Mouse (Mus musculus): ENCODE data around the gene B3glct. TPM values are rescaled to one million over a fixed set of nuclear protein-coding genes. Genes with fewer than 3 reads are reported as not detected.

B3glct gene
- polyA plus RNA-seq, 1 experiment from 2014 or later: 14.9 TPM

DNA sequence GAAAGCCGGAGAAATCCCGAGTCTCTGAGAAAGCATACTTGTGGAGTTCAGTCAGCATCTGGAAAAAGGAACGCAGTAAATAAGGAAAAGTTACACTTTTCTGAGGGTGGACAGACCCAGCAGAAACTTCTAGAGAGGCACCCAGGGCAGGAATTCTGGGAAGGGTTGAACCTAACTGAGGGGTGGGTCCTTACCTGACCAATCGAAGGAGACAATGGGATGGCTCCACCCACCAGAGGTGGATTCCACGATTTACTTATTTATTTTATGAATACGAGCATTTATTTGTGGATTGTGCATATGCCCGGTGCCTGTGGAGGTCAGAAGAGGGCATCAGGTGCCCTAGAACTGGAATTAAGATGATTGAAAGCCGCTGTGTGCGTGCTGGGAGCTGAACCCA, 64.3 kb downstream of the B3glct start:
- ATAC-seq (replicated peaks; ENCODE audit: insufficient number of reproducible peaks, low FRiP score, low TSS enrichment): no peak
- Histone ChIP-seq H3K27ac (ENCODE audit: low read depth, low read length) (no peak overlapping the region), H3K4me2 (no peak overlapping the region), H3K36me3 (ENCODE audit: control insufficient read depth, insufficient read depth, low read length) (peaks cover 3% of the 10 kb centered on the region; the same call in 1 of the 2 replicates), H3K4me3 (ENCODE audit: low read depth, low read length) (no peak overlapping the region), H3K9ac (ENCODE audit: low read depth, low read length) (no peak overlapping the region), H3K9me3 (replicated peaks; ENCODE audit: control insufficient read depth, low read length) (no peaks in the 10 kb centered on the region; the same call in 1 of the 2 replicates), H3K27me3 (ENCODE audit: control insufficient read depth, insufficient read depth, low read length) (no peaks in the 10 kb centered on the region), H3K4me1 (ENCODE audit: control insufficient read depth, insufficient read depth, low read length) (no peaks in the 10 kb centered on the region)
- 94% methylated on average over 9 of the region's 9 CpGs for WGBS (ENCODE audit: insufficient replicate concordance)

DNA sequence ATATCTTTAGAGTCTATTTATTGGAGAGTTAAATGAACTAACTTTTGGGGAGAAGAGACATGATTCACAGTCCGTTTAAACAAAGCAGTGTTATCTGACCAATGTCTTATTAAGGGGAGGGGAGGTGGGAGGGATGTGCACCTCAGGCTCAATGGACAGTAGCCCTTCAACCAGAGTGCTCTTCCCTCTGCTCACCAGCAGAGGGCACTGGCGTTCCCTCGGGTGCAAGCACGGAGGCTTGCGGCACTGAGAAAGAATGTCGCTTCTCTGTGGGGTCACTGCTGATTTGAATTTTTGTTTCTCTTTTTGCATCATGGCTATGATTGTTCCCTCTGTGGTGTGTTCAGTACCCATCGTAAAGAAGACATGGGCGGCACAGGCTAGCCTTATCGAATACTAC, 67.0 kb downstream of the B3glct start:
- no peak overlapping the region for H3K9ac ChIP-seq (ENCODE audit: low read depth, low read length)
- no peak overlapping the region for H3K4me2 ChIP-seq
- no peak overlapping the region for H3K4me3 ChIP-seq (ENCODE audit: low read depth, low read length)
- H3K27ac ChIP-seq (ENCODE audit: low read depth, low read length): no peak overlapping the region
- no peaks in the 10 kb centered on the region for H3K4me1 ChIP-seq (ENCODE audit: control insufficient read depth, insufficient read depth, low read length)
- H3K36me3 ChIP-seq (ENCODE audit: control insufficient read depth, insufficient read depth, low read length): peaks cover 2% of the 10 kb centered on the region; the same call in 1 of the 2 replicates
- no peak for ATAC-seq (replicated peaks; ENCODE audit: insufficient number of reproducible peaks, low FRiP score, low TSS enrichment)
- H3K27me3 ChIP-seq (ENCODE audit: control insufficient read depth, insufficient read depth, low read length): no peaks in the 10 kb centered on the region
- WGBS (ENCODE audit: insufficient replicate concordance): 83% methylated on average over 9 of the region's 9 CpGs
- H3K9me3 ChIP-seq (replicated peaks; ENCODE audit: control insufficient read depth, low read length): no peaks in the 10 kb centered on the region; the same call in 1 of the 2 replicates

DNA sequence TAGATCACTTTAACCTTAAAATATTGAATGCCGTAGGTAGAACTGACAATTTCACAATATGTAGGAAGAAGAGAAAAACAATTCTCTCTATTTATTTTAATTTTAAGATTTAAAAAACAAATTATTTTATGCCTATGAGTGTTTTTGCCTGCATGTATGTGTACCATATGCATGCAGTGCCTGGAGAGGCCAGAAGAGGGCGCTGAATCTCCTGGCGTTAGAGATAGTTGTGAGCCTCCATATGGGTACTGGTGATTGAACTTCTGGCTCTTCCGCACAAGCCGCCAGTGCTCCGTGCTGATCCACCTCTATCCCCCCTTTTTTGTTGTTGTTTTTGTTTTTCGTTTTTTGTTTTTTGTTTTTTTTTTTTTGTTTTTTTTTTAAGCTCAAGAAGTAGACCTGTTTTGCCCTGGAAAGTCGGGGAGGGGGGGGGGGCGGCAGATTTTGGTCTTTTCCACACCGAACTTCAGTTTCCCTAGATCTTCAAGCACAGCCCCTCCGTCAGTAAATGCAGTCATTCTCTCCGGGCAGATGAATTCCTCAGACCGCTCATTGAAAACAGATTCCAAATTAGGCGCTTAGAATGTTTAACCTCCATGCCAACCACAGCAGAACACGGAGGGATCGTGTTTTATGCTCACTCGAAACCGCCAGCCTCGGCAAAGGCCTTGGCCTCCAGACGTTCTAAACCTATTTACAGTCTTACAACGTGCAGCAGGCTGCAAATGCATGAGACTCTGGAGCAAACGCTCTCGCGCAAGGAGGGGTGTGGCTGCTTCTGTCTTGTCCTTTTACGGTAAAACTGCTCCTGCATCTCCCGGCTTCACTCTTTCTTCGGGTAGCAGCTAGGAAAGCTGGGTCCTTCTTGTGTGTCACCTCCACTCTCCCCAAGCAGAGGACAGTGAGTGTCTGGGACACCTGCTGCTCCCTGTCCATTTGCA, 70.9 kb downstream of the B3glct start:
- no peak overlapping the region for H3K9ac ChIP-seq (ENCODE audit: low read depth, low read length)
- WGBS (ENCODE audit: insufficient replicate concordance): 81% methylated on average over 27 of the region's 27 CpGs
- H3K27me3 ChIP-seq (ENCODE audit: control insufficient read depth, insufficient read depth, low read length): no peaks in the 10 kb centered on the region
- no peak overlapping the region for H3K27ac ChIP-seq (ENCODE audit: low read depth, low read length)
- no peak overlapping the region for H3K4me3 ChIP-seq (ENCODE audit: low read depth, low read length)
- no peaks in the 10 kb centered on the region for H3K4me1 ChIP-seq (ENCODE audit: control insufficient read depth, insufficient read depth, low read length)
- ATAC-seq (replicated peaks; ENCODE audit: insufficient number of reproducible peaks, low FRiP score, low TSS enrichment): no peak
- H3K36me3 ChIP-seq (ENCODE audit: control insufficient read depth, insufficient read depth, low read length): peaks cover 2% of the 10 kb centered on the region; the same call in 1 of the 2 replicates
- no peak overlapping the region for H3K4me2 ChIP-seq
- no peaks in the 10 kb centered on the region for H3K9me3 ChIP-seq (replicated peaks; ENCODE audit: control insufficient read depth, low read length)

DNA sequence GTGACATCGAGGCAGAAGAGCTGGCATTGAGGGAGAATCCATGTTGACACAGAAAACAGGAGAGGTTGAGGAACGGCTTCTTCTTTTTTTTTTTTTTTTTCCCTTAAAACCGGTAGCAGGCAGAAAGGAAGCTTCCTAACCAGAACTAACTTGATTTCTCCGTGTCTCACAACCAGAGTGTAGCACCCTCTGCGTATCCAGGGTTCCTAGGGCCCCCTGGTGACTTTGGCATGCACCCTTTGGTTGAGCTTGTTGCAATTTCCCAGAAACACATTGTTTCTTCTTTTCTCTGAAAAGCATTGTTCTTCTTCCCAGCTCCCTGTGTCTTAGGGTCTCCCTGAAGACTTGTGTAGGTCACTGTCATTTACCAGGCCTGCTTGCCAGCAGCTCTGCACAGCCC, 73.8 kb downstream of the B3glct start:
- WGBS (ENCODE audit: insufficient replicate concordance): 79% methylated on average over 5 of the region's 5 CpGs
- Histone ChIP-seq H3K9me3 (replicated peaks; ENCODE audit: control insufficient read depth, low read length) (no peaks in the 10 kb centered on the region), H3K4me3 (ENCODE audit: low read depth, low read length) (no peak overlapping the region), H3K9ac (ENCODE audit: low read depth, low read length) (no peak overlapping the region), H3K27me3 (ENCODE audit: control insufficient read depth, insufficient read depth, low read length) (no peaks in the 10 kb centered on the region), H3K4me1 (ENCODE audit: control insufficient read depth, insufficient read depth, low read length) (peaks cover 3% of the 10 kb centered on the region; the same call in 1 of the 2 replicates), H3K4me2 (no peak overlapping the region), H3K36me3 (ENCODE audit: control insufficient read depth, insufficient read depth, low read length) (peaks cover 2% of the 10 kb centered on the region; the same call in 1 of the 2 replicates), H3K27ac (ENCODE audit: low read depth, low read length) (no peak overlapping the region)
- ATAC-seq (replicated peaks; ENCODE audit: insufficient number of reproducible peaks, low FRiP score, low TSS enrichment): no peak

DNA sequence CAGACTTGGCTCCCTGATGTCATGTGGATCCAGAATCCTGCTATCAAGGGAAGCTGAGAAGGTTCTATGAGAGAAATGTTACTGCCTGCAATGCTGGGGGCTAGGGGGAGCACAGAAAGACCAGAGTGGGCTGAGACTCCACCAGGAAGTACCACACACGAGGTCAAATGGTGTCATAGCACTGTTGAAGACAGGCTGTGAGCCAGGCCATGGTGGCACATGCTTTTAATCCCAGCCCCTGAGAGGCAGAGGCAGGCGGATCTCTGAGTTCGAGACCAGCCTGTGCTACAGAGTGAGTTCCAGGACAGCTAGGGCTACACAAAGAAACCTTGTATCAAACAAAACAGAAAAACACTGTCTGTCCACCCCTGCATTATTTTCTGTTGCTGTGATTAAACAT, 75.0 kb downstream of the B3glct start:
- 84% methylated on average over 3 of the region's 3 CpGs for WGBS (ENCODE audit: insufficient replicate concordance)
- no peaks in the 10 kb centered on the region for H3K36me3 ChIP-seq (ENCODE audit: control insufficient read depth, insufficient read depth, low read length)
- peaks cover 3% of the 10 kb centered on the region; the same call in 1 of the 2 replicates for H3K4me1 ChIP-seq (ENCODE audit: control insufficient read depth, insufficient read depth, low read length)
- H3K4me2 ChIP-seq: no peak overlapping the region
- no peak overlapping the region for H3K27ac ChIP-seq (ENCODE audit: low read depth, low read length)
- no peaks in the 10 kb centered on the region for H3K27me3 ChIP-seq (ENCODE audit: control insufficient read depth, insufficient read depth, low read length)
- H3K4me3 ChIP-seq (ENCODE audit: low read depth, low read length): no peak overlapping the region
- no peak overlapping the region for H3K9ac ChIP-seq (ENCODE audit: low read depth, low read length)
- no peaks in the 10 kb centered on the region for H3K9me3 ChIP-seq (replicated peaks; ENCODE audit: control insufficient read depth, low read length)
- no peak for ATAC-seq (replicated peaks; ENCODE audit: insufficient number of reproducible peaks, low FRiP score, low TSS enrichment)

DNA sequence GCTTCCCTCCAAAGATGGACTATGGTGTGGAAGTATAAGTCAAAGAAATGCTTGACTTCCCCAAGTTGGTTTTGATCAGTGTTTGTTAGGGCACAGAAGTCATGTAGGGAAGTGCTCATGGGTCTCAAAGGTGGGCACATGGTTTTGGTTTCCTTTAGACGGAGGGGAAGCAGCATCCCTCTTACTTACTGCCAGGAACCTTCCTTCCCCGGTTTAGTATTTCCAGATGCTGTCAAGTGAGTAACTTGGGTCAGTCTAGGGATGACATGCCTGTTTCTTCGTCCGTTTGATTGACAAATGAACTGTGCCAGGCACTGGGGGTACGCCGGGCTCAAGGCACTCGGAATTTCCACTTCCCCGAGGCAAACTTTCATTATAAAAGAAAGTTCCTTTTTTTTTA, 89.1 kb downstream of the B3glct start:
- Histone ChIP-seq H3K4me2 (no peak overlapping the region), H3K36me3 (ENCODE audit: control insufficient read depth, insufficient read depth, low read length) (no peaks in the 10 kb centered on the region), H3K9me3 (replicated peaks; ENCODE audit: control insufficient read depth, low read length) (no peaks in the 10 kb centered on the region), H3K27ac (ENCODE audit: low read depth, low read length) (no peak overlapping the region), H3K4me1 (ENCODE audit: control insufficient read depth, insufficient read depth, low read length) (no peaks in the 10 kb centered on the region), H3K27me3 (ENCODE audit: control insufficient read depth, insufficient read depth, low read length) (no peaks in the 10 kb centered on the region), H3K9ac (ENCODE audit: low read depth, low read length) (no peak overlapping the region), H3K4me3 (ENCODE audit: low read depth, low read length) (no peak overlapping the region)
- ATAC-seq (replicated peaks; ENCODE audit: insufficient number of reproducible peaks, low FRiP score, low TSS enrichment): no peak
- WGBS (ENCODE audit: insufficient replicate concordance): 74% methylated on average over 8 of the region's 8 CpGs

DNA sequence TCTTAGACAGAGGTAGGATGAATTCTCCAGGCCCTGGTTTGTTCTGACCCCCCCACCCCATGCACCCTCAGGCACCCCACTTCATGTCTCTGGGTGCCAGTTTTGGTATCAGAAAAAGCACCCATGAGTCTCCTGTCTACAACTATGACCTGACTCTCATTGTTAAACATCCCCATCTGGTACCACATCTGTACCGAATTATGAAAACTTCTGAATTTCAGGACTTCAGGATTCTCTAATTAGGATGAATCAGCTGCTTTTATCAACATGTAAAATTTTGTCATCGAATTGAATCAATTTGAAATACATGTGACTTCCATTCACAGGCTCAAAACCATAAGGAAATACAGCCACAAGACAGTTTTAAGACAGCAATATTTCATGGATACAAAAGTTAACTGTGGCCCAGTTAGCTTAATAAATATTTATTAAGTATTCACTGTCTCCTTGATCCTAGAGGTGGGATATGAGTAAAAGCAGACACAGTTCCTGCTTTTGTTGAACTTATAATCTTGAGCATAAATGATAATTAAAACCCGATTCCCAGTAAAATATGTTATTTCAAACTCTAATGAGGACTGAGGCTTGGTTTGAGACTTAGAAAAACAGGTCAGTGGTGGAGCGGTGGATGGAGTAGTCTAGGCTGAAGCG, 89.7 kb downstream of the B3glct start:
- Histone ChIP-seq H3K9me3 (replicated peaks; ENCODE audit: control insufficient read depth, low read length) (no peaks in the 10 kb centered on the region), H3K27ac (ENCODE audit: low read depth, low read length) (no peak overlapping the region), H3K4me2 (no peak overlapping the region), H3K9ac (ENCODE audit: low read depth, low read length) (no peak overlapping the region), H3K4me1 (ENCODE audit: control insufficient read depth, insufficient read depth, low read length) (no peaks in the 10 kb centered on the region), H3K27me3 (ENCODE audit: control insufficient read depth, insufficient read depth, low read length) (no peaks in the 10 kb centered on the region), H3K4me3 (ENCODE audit: low read depth, low read length) (no peak overlapping the region), H3K36me3 (ENCODE audit: control insufficient read depth, insufficient read depth, low read length) (no peaks in the 10 kb centered on the region)
- ATAC-seq (replicated peaks; ENCODE audit: insufficient number of reproducible peaks, low FRiP score, low TSS enrichment): no peak
- WGBS (ENCODE audit: insufficient replicate concordance): 80% methylated on average over 5 of the region's 5 CpGs

DNA sequence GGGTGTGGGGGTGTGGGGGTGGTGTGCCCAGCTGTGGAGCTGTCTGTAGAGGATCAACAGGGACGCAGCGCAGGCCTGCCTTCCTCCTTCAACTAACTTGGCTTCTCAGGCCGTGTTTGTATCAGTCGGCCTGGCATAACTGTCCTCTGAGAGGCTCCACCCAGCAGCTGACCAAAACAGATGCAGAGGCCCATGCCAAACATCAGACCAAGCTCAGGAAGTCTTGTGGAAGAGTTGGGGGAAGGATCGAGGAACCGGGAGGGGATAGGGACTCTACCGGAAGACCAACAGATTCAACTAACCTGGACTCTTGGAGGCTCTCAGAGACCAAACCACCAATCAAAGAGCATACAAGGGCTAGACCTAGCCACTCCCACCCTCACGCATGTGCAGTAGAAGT, 91.6 kb downstream of the B3glct start:
- Histone ChIP-seq H3K9me3 (replicated peaks; ENCODE audit: control insufficient read depth, low read length) (no peaks in the 10 kb centered on the region), H3K4me1 (ENCODE audit: control insufficient read depth, insufficient read depth, low read length) (no peaks in the 10 kb centered on the region), H3K27me3 (ENCODE audit: control insufficient read depth, insufficient read depth, low read length) (no peaks in the 10 kb centered on the region), H3K27ac (ENCODE audit: low read depth, low read length) (no peak overlapping the region), H3K9ac (ENCODE audit: low read depth, low read length) (no peak overlapping the region), H3K4me3 (ENCODE audit: low read depth, low read length) (no peak overlapping the region), H3K4me2 (no peak overlapping the region), H3K36me3 (ENCODE audit: control insufficient read depth, insufficient read depth, low read length) (no peaks in the 10 kb centered on the region)
- WGBS (ENCODE audit: insufficient replicate concordance): 93% methylated on average over 8 of the region's 8 CpGs
- ATAC-seq (replicated peaks; ENCODE audit: insufficient number of reproducible peaks, low FRiP score, low TSS enrichment): no peak

All from heart, embryonic 11.5 days (tissue).